Mouse (Mus musculus) frontal cortex, adult 2 months (tissue): ENCODE results near the gene Hmmr. TPM values are rescaled to one million over a fixed set of nuclear protein-coding genes. Genes with fewer than 3 reads are reported as not detected.

ENCODE experiments used
- DNase-seq, 2 experiments: peaks; one replicate each; pipeline ENCODE4 v3.0.0; 2022; ENCODE audit warnings: low spot score in 1 of 2; ENCODE audit errors: extremely low spot score in 1 of 2
- polyA plus RNA-seq: library from polyadenylated mRNA; depleted of rRNA; stranded (reverse); fragments of >200 nt; gene quantifications from 2 replicates; pipeline ENCODE4 v1.2.3, GENCODE M21; 2012; rRNA removed

The Hmmr gene
- polyA plus RNA-seq: 0.71 and 0.76 TPM in 2 replicates

DNA sequence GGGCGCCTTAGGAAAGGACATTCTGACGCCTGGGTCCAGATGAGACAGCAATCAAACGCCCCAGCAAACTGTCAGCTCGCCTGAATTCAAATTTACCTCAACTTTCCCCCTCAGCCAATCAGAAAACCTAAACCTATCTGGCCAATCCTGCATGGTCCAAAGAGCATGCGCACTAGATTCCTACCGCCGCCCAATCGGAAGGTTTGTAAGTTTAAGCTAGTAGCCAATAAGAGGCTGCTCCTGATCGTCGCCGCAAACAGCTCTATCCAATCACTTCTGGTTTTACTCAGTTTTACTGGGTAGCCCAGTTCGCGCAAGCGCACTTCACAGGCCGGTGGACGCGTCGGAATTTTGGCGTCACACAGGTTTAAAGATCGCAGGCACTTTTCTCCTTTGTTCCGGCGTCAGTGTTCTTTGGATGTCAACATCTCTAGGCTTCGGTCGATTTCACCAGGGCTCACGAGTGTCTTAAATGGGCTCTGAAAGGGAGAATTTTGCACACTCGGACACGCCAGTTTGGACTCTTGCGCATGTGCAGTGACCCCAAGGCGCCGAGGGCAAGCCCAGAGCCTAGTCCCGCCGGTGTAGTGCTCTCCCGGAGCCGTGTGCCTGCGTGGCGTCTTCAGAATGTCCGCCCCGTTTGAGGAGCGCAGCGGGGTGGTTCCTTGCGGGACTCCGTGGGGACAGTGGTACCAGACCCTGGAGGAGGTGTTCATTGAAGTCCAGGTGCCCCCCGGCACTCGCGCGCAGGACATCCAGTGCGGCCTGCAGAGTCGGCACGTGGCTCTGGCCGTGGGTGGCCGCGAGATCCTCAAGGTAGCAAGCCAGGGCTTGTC, at the start of gene Hmmr, which contains the start of gene Nudcd2:
TSS of gene Hmmr (minus strand) at position 84 of the 836 bp plus-strand sequence.
TSS of gene Nudcd2 (plus strand) at position 329 of the 836 bp plus-strand sequence.
- peak; percentile 97 to 98 for DNase-seq

GRCm38 (mm10) chr11:40781857-40782256, 48.6 kb upstream of the Hmmr start:
- DNase-seq: no peak

- DNase-seq: peak in 1 of 2 experiments; percentile 79
These were observed 42.4 kb upstream of the Hmmr start for GRCm38 (mm10) chr11:40775315-40776269.

GRCm38 (mm10) chr11:40764690-40765089, 31.5 kb upstream of the Hmmr start:
- peak in 1 of 2 experiments; percentile 48 for DNase-seq

- DNase-seq: no peak
These were observed 30.2 kb upstream of the Hmmr start for GRCm38 (mm10) chr11:40763395-40763794.

DNA sequence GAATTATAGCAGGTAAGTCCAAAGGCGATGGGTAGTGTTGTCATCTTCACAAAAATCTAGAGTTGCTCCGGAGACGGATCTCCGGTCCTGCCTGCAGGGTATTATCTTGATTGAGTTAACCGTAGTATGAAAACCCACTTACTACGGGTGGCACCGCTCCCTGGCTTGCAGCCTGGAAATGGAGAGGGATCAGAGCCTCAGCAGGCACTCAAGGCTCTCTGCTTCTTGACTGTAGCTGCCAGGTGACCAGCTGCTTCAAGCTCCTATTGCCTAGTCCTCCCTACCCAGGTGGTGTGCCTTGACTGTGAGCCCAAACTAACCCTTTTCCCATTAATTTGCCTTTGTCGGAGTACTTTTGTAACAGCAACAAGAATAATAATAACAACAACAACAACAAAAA, 26.7 kb upstream of the Hmmr start:
- no peak for DNase-seq

- DNase-seq: no peak
These were observed 22.7 kb upstream of the Hmmr start for GRCm38 (mm10) chr11:40755968-40756367.

DNA sequence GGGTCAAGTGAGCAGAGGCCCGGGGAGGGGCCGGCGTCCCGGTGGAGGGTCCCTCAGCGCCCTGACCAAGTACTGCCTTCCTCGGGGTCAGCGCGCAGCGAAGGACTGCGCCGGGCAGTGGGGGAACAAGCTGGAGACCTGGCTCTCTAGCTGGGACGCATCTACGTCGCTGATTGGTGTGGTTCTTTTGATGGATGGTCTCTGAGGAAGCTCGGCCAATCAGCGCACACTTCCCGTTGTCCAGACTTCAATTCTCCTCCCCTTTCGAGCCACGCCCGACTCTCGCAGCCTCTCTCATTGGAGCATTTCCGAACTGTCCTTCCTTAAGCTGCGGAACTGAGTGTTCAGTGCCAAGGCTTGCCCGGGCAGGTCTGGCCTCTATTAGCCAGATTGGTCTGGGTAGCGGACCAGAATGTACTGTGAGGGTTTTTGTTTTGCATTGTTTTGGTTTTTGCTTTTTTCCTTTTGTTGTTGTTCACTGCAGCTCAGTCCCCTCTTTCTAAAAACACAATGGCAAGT, 21.9 kb upstream of the Hmmr start, which contains the start of gene Ccng1:
TSS of gene Ccng1 (minus strand) at position 203 of the 519 bp plus-strand sequence.
- DNase-seq: peak; percentile 94

GRCm38 (mm10) chr11:40754664-40755107, 21.5 kb upstream of the Hmmr start:
- DNase-seq: no peak

DNA sequence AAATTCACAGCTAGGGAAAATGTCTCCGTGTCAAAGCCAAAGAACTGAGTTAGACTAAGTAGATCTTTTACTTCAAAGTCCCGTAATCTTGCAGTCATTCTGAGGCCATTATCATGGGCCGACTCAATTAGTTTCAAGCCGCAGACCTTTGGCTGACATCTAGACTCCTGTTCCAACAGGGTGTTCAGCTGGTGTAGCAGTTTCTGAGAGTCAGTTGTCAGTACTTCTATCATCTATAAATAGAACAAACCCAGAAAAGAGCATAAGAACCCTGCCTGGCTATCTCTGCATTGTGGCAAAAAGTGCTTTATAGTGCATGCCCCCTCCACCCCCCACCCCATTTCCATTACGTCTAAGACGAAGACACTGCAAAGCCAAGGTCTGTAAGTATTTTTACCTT, 20.6 kb upstream of the Hmmr start:
- no peak for DNase-seq

DNA sequence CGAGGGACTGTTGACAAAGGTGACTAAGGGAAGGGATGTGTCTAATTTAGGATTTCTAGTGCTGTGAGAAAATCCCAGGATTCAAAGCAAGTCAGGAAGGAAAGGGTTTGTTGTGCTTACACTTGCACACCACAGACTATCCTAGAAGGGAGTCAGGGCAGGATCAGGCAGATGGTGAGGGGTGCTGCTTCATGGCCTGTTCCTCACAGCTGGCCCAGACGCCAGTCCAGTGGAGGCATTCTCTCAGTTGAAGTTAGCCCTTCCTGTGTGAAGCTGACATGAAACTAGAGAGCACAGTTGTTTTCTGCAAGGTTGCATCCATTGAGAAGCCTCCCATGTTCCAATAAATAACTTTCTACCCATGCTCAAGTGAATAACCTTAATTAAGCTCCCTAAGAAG, 14.5 kb upstream of the Hmmr start:
- no peak for DNase-seq

GRCm38 (mm10) chr11:40746361-40746760, 13.1 kb upstream of the Hmmr start:
- no peak for DNase-seq

GRCm38 (mm10) chr11:40744348-40744747, 11.1 kb upstream of the Hmmr start:
- no peak for DNase-seq

DNA sequence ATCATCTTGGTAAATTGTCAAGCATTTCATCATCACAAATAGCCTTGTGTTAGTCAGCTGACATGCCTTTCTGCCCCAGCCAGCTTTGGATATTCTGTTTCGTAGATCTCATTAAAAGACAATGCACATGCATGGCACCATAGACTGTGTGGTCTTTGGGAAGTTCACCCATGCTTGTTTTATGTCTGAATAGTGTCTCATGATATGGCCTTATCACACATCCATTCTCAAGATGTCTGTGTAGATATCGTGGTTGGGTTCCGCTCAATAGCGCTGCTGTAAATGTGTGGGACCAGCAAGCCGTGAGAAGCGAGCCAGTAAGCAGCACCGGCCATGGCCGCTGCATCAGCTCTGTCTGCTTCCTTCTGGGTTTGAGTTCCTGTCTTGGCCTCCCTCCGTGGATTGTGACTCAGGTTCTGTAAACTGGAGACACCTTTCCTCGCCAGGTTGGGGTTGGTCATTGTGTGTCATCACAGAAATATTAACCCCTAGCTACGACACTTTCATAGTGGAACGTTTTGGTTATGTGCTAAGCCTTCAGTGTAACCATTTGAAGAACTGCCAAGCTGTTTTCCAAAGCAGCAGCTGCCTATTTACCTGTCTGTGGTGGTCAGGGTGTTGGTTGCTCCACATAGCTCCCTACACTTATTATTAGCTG, 8.5 kb upstream of the Hmmr start:
- no peak for DNase-seq

DNA sequence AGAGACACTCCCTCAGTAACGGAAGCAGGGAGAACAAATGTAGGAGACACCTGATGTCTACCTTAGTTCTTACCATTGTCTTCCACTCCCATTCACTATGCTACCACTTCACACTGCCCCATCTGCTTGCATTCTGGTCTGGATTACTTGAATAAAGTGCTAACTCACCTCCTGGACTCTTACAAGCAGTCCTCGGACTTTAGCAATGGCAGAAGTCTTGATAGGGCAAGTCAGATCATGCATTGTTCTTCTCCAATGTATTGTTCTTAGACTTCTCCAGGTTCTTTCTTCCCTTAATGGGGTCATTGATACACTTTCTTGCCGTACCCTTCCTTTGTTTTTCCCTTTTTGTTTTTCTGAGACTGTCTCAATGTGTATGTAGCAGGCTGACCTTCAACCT, 4.1 kb upstream of the Hmmr start:
- DNase-seq: no peak

- DNase-seq: no peak
These were observed 1.1 kb upstream of the Hmmr start for GRCm38 (mm10) chr11:40734251-40734752.

DNA sequence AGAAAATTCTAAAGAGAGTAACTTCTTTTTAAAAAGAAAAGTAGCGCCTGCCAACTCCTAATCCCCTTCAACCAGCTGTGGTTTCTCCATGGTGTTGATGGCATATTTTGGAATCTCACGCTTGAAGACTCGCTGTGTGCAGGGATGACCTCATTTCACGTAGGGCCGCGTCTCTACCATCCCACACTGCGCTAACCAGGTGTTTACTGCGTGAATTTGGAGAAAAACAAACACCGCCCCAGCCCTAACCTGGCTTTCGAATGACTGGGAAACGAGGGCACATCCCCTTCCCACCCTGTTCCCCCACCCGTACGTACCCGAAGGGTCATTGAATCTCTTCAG, 254 bp downstream of the Hmmr start:
- DNase-seq: no peak

- DNase-seq: no peak
These were observed 14.9 kb downstream of the Hmmr start for GRCm38 (mm10) chr11:40718324-40718723.

DNA sequence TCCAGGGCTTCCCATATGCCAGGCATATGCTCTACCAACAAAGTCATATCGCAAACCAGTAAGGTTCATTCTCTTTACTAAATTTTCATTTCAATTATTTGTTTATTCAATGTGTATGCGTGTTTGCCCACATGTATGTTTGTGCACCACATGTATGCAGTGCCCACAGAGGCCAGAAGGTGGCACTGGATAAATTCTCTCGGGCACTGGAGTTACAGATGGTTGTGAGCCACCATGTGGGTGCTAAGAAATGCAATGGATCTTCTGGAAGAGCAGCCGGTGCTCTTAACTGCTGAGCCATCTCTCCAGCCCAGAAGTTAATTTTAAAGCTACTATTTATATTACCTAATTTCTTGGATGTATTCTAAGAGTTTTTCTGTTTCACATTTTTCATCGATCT, 17.7 kb downstream of the Hmmr start:
- no peak for DNase-seq

- DNase-seq: no peak
These were observed 19.4 kb downstream of the Hmmr start for GRCm38 (mm10) chr11:40713858-40714257.
